Mouse (Mus musculus): ENCODE measurements around the gene Nav3. TPM values are rescaled to one million over a fixed set of nuclear protein-coding genes. Genes with fewer than 3 reads are reported as not detected.

The Nav3 gene
- polyA plus RNA-seq, 1 experiment from 2014 or later = 2.1 TPM

GRCm38 (mm10) chr10:110160894-110161293 is 295.1 kb downstream of the Nav3 start:
- Histone ChIP-seq H3K4me2 (no peak overlapping the region), H3K9ac (no peak overlapping the region), H3K4me1 (no peaks in the 10 kb centered on the region), H3K9me3 (no peaks in the 10 kb centered on the region), H3K27ac (no peak overlapping the region), H3K36me3 (no peaks in the 10 kb centered on the region), H3K27me3 (replicated peaks) (no peaks in the 10 kb centered on the region), H3K4me3 (replicated peaks) (no peak overlapping the region)
- ATAC-seq (ENCODE audit: insufficient read depth, low FRiP score, low read depth) = no peak
- 47% methylated on average over 5 of the region's 5 CpGs for WGBS

GRCm38 (mm10) chr10:110159548-110159947 is 296.5 kb downstream of the Nav3 start:
- no peak overlapping the region for H3K4me3 ChIP-seq (replicated peaks)
- ATAC-seq (ENCODE audit: insufficient read depth, low FRiP score, low read depth) = no peak
- H3K4me1 ChIP-seq = no peaks in the 10 kb centered on the region
- H3K27ac ChIP-seq = no peak overlapping the region
- H3K4me2 ChIP-seq = no peak overlapping the region
- no peaks in the 10 kb centered on the region for H3K9me3 ChIP-seq
- H3K27me3 ChIP-seq (replicated peaks) = no peaks in the 10 kb centered on the region
- no peak overlapping the region for H3K9ac ChIP-seq
- H3K36me3 ChIP-seq = no peaks in the 10 kb centered on the region
- 35% methylated on average over 1 of the region's 1 CpGs for WGBS

GRCm38 (mm10) chr10:110158122-110158521 is 297.9 kb downstream of the Nav3 start:
- H3K36me3 ChIP-seq = no peaks in the 10 kb centered on the region
- H3K4me1 ChIP-seq = no peaks in the 10 kb centered on the region
- no peak overlapping the region for H3K9ac ChIP-seq
- 68% methylated on average over 3 of the region's 3 CpGs for WGBS
- H3K27ac ChIP-seq = no peak overlapping the region
- ATAC-seq (ENCODE audit: insufficient read depth, low FRiP score, low read depth) = no peak
- no peak overlapping the region for H3K4me3 ChIP-seq (replicated peaks)
- H3K4me2 ChIP-seq = no peak overlapping the region
- H3K9me3 ChIP-seq = no peaks in the 10 kb centered on the region
- no peaks in the 10 kb centered on the region for H3K27me3 ChIP-seq (replicated peaks)

- H3K4me2 ChIP-seq = no peak overlapping the region
- no peaks in the 10 kb centered on the region for H3K9me3 ChIP-seq
- no peaks in the 10 kb centered on the region for H3K27me3 ChIP-seq (replicated peaks)
- ATAC-seq (ENCODE audit: insufficient read depth, low FRiP score, low read depth) = no peak
- no peak overlapping the region for H3K27ac ChIP-seq
- no peaks in the 10 kb centered on the region for H3K4me1 ChIP-seq
- WGBS = 33% methylated on average over 1 of the region's 1 CpGs
- H3K9ac ChIP-seq = no peak overlapping the region
- no peaks in the 10 kb centered on the region for H3K36me3 ChIP-seq
- no peak overlapping the region for H3K4me3 ChIP-seq (replicated peaks)
Observed at GRCm38 (mm10) chr10:110156412-110156811, 299.6 kb downstream of the Nav3 start.

- no peak for ATAC-seq (ENCODE audit: insufficient read depth, low FRiP score, low read depth)
- WGBS = 69% methylated on average over 2 of the region's 2 CpGs
- H3K4me2 ChIP-seq = no peak overlapping the region
- H3K4me1 ChIP-seq = no peaks in the 10 kb centered on the region
- H3K27me3 ChIP-seq (replicated peaks) = no peaks in the 10 kb centered on the region
- H3K36me3 ChIP-seq = no peaks in the 10 kb centered on the region
- H3K27ac ChIP-seq = no peak overlapping the region
- no peaks in the 10 kb centered on the region for H3K9me3 ChIP-seq
- H3K9ac ChIP-seq = no peak overlapping the region
- H3K4me3 ChIP-seq (replicated peaks) = no peak overlapping the region
Observed at GRCm38 (mm10) chr10:110155494-110155893, 300.5 kb downstream of the Nav3 start.

GRCm38 (mm10) chr10:110154873-110155237 is 301.1 kb downstream of the Nav3 start:
- Histone ChIP-seq H3K9me3 (no peaks in the 10 kb centered on the region), H3K27me3 (replicated peaks) (no peaks in the 10 kb centered on the region), H3K4me1 (no peaks in the 10 kb centered on the region), H3K4me3 (replicated peaks) (no peak overlapping the region), H3K4me2 (no peak overlapping the region), H3K9ac (no peak overlapping the region), H3K27ac (no peak overlapping the region), H3K36me3 (no peaks in the 10 kb centered on the region)
- 74% methylated on average over 1 of the region's 1 CpGs for WGBS
- no peak for ATAC-seq (ENCODE audit: insufficient read depth, low FRiP score, low read depth)

GRCm38 (mm10) chr10:110154001-110154872 is 301.8 kb downstream of the Nav3 start:
- no peaks in the 10 kb centered on the region for H3K4me1 ChIP-seq
- no peak overlapping the region for H3K27ac ChIP-seq
- no peaks in the 10 kb centered on the region for H3K36me3 ChIP-seq
- 81% methylated on average over 6 of the region's 6 CpGs for WGBS
- no peak overlapping the region for H3K4me2 ChIP-seq
- H3K9me3 ChIP-seq = no peaks in the 10 kb centered on the region
- H3K9ac ChIP-seq = no peak overlapping the region
- ATAC-seq (ENCODE audit: insufficient read depth, low FRiP score, low read depth) = no peak
- H3K27me3 ChIP-seq (replicated peaks) = no peaks in the 10 kb centered on the region
- H3K4me3 ChIP-seq (replicated peaks) = no peak overlapping the region

GRCm38 (mm10) chr10:110120572-110120971 is 335.4 kb downstream of the Nav3 start:
- Histone ChIP-seq H3K4me1 (no peaks in the 10 kb centered on the region), H3K27me3 (replicated peaks) (no peaks in the 10 kb centered on the region), H3K36me3 (no peaks in the 10 kb centered on the region), H3K4me2 (no peak overlapping the region), H3K27ac (no peak overlapping the region), H3K9ac (no peak overlapping the region), H3K4me3 (replicated peaks) (no peak overlapping the region), H3K9me3 (no peaks in the 10 kb centered on the region)
- ATAC-seq (ENCODE audit: insufficient read depth, low FRiP score, low read depth) = no peak

GRCm38 (mm10) chr10:110117341-110117740 is 338.7 kb downstream of the Nav3 start:
- WGBS = 48% methylated on average over 2 of the region's 2 CpGs
- no peak for ATAC-seq (ENCODE audit: insufficient read depth, low FRiP score, low read depth)
- Histone ChIP-seq H3K4me1 (no peaks in the 10 kb centered on the region), H3K4me3 (replicated peaks) (no peak overlapping the region), H3K9ac (no peak overlapping the region), H3K27me3 (replicated peaks) (no peaks in the 10 kb centered on the region), H3K36me3 (no peaks in the 10 kb centered on the region), H3K9me3 (no peaks in the 10 kb centered on the region), H3K27ac (no peak overlapping the region), H3K4me2 (no peak overlapping the region)

GRCm38 (mm10) chr10:110112669-110113458 is 343.1 kb downstream of the Nav3 start:
- Histone ChIP-seq H3K4me1 (no peaks in the 10 kb centered on the region), H3K27ac (no peak overlapping the region), H3K9me3 (no peaks in the 10 kb centered on the region), H3K4me2 (no peak overlapping the region), H3K27me3 (replicated peaks) (no peaks in the 10 kb centered on the region), H3K4me3 (replicated peaks) (no peak overlapping the region), H3K36me3 (no peaks in the 10 kb centered on the region), H3K9ac (no peak overlapping the region)
- WGBS = 70% methylated on average over 5 of the region's 5 CpGs
- ATAC-seq (ENCODE audit: insufficient read depth, low FRiP score, low read depth) = no peak

- Histone ChIP-seq H3K9me3 (no peaks in the 10 kb centered on the region), H3K4me3 (replicated peaks) (no peak overlapping the region), H3K4me2 (no peak overlapping the region), H3K36me3 (no peaks in the 10 kb centered on the region), H3K27ac (no peak overlapping the region), H3K9ac (no peak overlapping the region), H3K27me3 (replicated peaks) (no peaks in the 10 kb centered on the region), H3K4me1 (no peaks in the 10 kb centered on the region)
- ATAC-seq (ENCODE audit: insufficient read depth, low FRiP score, low read depth) = no peak
- 79% methylated on average over 6 of the region's 6 CpGs for WGBS
Observed at GRCm38 (mm10) chr10:110103255-110103654, 352.7 kb downstream of the Nav3 start.

GRCm38 (mm10) chr10:110102231-110102630 is 353.8 kb downstream of the Nav3 start:
- no peak overlapping the region for H3K9ac ChIP-seq
- no peak for ATAC-seq (ENCODE audit: insufficient read depth, low FRiP score, low read depth)
- H3K4me1 ChIP-seq = no peaks in the 10 kb centered on the region
- 42% methylated on average over 4 of the region's 4 CpGs for WGBS
- no peaks in the 10 kb centered on the region for H3K9me3 ChIP-seq
- H3K36me3 ChIP-seq = no peaks in the 10 kb centered on the region
- H3K27ac ChIP-seq = no peak overlapping the region
- no peaks in the 10 kb centered on the region for H3K27me3 ChIP-seq (replicated peaks)
- H3K4me2 ChIP-seq = no peak overlapping the region
- no peak overlapping the region for H3K4me3 ChIP-seq (replicated peaks)
